Mouse (Mus musculus): Measurements from ENCODE around the gene Pip5k1a.

- no peak for TF ChIP-seq POLR2A (IDR thresholded peaks at IDR 0.05; ENCODE audit: low read depth, low read length)
- no peak for TF ChIP-seq CTCF (conservative IDR thresholded peaks at IDR 0.05; ENCODE audit: insufficient read depth, insufficient read length, low read depth, low read length)
Measured at GRCm38 (mm10) chr3:95056275-95056674, 50.5 kb downstream of the Pip5k1a start.

All from kidney, adult 2 months (tissue).